Mouse (Mus musculus) cerebellum, adult 2 months (tissue): ENCODE results near the gene Fcho1.

Source experiments
- CTCF ChIP-seq: fragments of 200-500 bp; IDR thresholded peaks from 2 replicates; pipeline ENCODE4 v1.5.1; 2011; ENCODE audit warnings: low read depth, mild to moderate bottlenecking, control low read depth, low read length, moderate library complexity, borderline replicate concordance; ENCODE audit not compliant: insufficient read depth
- POLR2A ChIP-seq: fragments of 200-500 bp; IDR thresholded peaks from 2 replicates; pipeline ENCODE4 v1.6.1; 2011; ENCODE audit warnings: low read length, control low read depth, borderline replicate concordance; ENCODE audit not compliant: insufficient read depth

DNA sequence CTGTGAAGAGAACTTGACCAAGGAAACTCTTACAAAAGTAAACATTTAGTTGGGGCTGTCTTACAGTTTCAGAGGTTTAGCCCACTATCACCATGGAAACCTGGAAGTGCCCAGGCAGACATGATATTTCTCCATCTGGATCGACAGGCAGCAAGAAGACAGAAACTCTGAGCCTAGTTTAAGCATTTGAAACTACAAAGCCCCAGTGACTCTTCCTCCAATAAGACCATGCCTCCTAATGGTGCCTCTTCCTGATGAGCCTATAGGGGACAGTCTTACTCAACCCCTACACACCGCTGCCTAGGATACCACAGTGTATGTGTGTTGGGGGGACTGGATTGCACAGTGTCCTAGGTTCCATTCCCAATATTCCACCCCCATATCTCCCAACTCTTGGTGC, 51.4 kb downstream of the Fcho1 start:
- no peak for TF ChIP-seq CTCF
- TF ChIP-seq POLR2A = no peak
